Mouse (Mus musculus): ENCODE results near the gene BC030500.

BC030500 gene

DNA sequence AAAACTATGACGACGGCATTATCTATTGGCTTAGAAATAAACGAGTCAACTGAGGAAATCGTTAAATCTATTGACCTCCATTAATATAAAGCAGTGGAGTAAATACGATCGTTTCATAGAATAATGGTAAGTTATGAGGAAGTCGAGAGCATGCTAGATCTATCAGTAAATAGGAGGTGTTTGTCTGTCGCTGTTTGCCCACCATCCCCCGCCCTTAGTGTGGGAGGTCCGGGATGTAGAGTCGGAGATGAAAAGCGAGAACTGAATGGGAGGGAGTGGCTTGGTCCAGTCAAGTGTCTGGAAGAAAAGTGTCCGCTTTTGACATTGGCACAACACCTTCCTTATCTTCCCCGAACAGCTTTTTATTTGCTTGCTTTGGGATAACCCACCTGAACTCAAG, at the start of gene BC030500:
Gene BC030500, plus strand, starts transcription at position 79 of the 400 bp plus-strand sequence.
- DNase-seq (ENCODE audit: low spot score in 2 of 2), result no peak

DNA sequence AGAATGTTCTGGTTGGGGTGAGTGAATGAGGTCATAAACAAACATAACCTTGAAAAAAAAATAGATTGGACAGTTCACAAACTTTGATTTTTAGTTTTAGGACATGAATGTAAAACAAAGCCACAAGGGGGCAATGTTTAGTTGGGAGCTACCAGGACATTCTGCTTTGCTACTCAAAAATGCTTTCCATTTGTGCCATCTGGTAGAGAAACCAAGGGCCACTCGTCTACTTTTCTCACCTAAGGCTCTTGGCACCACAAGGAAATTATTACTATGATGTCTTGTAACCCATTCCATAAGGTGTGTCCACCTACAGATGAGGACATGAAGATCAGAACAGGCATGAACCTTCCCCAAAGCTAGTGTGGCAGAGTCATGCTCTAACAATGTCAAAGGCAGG, 25.1 kb upstream of the BC030500 start:
- no peak for DNase-seq (ENCODE audit: low spot score in 2 of 2)

DNA sequence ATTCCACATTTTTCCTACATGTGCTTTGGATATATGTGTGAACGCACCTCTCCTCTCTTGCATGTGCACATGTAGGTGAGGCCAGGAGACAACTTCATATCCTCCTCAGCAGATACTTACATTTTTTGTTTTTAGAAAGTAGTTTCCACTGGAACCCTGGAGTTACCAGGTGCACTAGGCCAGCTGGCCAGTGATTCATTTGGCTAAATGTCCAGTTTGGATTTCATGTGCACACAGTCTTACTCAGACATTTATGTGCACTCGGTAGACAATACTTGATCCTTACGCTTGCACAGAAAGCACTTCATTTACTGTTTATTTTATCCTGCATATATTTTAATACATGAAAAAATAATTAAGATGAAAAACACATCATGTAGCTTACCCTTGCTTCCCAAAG, 21.0 kb upstream of the BC030500 start:
- no peak for DNase-seq (ENCODE audit: low spot score in 2 of 2)

DNA sequence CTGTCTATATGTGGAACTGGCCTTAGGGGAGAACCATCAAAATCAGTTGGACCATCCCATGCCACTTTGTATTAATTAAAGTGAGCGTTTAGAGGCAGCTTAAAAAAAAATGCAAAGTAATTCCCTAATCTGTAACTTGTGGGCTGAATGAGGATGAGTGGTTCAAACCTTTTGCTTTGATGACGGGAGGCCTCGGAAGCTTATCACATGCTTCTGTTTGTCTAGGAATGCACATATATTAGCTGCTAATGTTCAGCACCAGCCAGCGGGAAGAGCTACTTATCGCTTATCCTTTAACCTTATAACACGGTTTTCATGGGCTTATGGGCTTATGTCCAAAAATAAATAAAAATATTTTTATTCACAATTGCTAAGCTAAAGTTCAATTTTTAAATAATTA, 15.6 kb upstream of the BC030500 start:
- no peak for DNase-seq (ENCODE audit: low spot score in 2 of 2)

DNA sequence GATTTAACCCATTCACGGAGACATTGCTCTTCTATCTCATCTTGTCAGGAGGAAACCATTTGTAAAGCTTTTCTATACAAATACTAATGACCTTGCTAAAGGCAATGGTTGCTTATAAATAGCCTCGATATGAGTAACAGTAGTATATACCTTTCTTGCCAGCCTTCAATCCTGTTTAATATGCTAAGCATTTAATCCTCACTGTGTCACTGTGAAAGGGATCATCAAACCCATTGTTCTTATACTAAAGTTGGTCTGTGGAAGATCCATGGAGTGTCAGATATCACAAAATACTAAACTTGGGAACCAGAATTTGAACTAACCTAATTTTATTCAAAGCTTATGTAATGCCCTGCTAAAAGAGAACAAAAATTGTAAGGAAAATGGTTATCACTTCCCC, 7.1 kb upstream of the BC030500 start:
- DNase-seq (ENCODE audit: low spot score in 2 of 2), result no peak

DNA sequence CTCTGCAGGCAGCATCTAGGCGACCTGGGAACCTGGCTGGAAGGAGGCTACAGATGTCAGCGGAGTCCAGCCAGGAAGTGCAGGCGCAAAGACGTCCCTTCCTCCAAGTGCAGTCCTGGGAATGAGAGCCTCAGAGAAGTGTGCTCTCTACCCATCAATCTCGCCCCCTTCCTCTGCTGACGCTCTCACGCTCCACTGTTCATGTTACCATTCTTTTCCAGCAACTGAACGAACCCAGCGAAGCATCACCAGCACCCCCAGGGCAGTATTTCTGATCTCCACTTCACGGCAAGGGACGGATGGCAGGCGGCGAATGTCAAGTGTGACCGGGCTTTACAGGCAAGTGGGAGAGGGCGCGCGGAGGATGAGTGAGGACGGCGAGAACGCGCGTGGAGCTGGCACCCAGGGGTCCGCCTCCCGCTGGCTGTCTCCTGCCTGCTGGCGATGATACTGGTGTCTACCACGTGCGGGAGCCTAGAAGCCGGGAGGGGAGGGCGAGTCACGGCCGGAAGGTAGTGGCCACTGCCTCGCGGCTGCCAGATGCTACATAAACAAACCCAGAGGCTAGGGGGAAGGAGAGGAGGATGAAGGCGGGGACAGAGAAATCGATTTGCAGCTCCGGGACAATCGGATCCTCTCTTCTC, 763 bp downstream of the BC030500 start, which contains the start of gene Galntl6:
Gene Galntl6, minus strand, starts transcription at position 445 of the 644 bp plus-strand sequence.
- DNase-seq (ENCODE audit: low spot score in 2 of 2), result no peak

DNA sequence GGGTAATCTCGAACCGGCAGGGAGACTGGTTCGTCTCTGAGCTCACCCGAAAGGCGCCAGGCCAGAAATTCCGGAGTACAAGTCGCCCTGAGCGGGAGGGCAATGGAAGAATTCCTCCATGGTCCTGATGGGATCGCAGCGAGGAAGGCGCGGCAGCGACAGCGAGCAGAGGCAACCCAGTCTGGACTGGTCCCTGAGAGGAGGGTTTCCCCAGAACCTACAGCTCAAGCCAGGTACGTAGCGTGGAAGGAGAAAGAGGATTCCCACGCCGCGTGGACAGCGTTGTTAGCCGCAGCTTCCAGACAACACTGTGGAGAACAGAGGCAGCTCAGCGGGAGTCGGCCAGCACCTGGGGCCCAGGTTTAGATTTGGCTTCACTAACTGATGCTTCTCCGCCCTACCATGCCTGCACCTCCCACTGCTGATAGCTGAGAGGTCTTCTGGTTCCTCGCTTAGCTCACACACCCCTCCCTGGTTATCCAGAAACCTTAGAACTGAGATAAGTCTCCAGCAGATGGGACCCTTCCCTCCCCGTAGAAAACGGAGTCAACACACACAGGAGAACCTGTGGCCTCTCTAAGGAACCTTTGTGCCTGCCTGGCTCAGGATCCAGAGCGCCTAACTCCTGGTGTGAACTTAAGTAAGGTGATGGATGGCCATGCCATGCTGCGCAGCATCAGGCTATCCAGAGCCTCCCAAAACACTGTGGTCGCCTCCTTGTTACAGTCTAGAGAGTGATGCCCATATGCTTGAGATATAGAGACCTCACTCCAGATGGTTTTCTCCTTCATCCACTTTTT, 1.5 kb downstream of the BC030500 start:
- no peak for DNase-seq (ENCODE audit: low spot score in 2 of 2)

DNA sequence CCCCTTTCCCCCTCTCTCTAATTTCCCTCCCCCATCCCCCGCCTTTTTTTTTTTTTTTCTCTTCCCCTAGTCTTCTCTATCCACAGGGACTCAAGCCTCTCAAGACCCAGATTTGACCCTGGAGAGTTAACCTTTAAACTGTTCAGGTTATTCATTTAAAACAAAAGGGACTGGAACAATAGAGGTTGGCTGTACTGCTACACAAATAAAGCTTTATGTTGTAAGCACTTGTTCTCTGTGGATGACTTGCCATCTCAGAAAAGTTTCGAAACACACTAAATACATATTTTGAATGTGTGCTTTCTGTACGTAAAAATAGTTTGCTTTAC, 2.0 kb downstream of the BC030500 start:
- no peak for DNase-seq (ENCODE audit: low spot score in 2 of 2)

DNA sequence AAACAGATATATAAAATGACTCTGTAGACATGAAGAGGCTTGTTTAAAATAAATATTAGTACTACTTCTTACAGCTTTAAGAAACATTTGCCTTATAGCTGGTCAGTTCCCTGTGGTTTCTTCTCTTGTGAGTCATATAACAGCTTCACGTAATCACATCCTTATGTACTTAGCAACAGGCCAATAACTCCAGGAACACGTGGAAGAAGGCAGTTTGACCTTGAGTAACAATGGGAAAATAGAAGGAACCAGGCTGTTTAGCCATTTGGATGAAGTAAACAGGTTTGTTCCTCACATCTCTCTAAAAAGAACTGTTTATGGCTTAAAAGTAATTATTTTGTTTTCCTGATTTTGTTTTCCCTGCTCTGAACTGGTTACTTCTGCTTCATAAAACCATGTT, 3.6 kb downstream of the BC030500 start:
- no peak for DNase-seq (ENCODE audit: low spot score in 2 of 2)

DNA sequence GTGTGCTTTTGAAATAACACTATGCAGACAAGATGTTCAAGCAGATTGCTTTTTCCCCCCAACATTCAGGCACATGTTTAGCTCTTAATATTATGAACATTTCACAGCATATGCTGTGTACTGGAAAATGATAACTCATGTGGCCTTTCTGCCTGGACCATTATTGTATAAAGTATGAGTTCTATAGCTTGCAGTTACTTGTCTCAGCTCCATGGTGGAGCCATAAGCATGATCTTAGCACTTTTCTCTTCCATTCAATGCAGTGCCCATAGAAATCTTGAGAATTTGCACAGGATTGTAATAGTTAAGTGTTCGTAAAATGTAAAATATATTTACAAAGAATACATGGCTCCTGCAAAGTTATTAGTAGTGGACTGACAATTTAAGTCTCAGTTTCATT, 19.5 kb downstream of the BC030500 start:
- no peak for DNase-seq (ENCODE audit: low spot score in 2 of 2)

DNA sequence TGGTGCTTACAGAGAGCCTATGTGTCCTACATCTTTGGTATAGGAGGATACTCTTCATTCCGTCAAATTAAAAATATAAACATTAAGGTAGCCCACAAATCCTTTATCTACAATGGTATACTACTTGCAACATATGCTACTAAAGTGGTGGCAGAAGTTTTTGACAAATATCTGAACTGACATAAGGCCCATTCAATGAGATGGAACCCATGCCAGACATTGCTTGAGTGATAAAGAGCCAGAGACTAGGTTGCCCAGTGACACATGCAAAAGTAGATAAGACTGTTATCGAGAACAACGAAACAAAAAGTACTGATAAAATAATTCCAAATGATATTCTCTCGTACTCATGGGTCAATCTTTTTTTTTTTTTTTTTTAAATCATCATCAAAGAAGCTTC, 32.2 kb downstream of the BC030500 start:
- DNase-seq (ENCODE audit: low spot score in 2 of 2), result no peak

DNA sequence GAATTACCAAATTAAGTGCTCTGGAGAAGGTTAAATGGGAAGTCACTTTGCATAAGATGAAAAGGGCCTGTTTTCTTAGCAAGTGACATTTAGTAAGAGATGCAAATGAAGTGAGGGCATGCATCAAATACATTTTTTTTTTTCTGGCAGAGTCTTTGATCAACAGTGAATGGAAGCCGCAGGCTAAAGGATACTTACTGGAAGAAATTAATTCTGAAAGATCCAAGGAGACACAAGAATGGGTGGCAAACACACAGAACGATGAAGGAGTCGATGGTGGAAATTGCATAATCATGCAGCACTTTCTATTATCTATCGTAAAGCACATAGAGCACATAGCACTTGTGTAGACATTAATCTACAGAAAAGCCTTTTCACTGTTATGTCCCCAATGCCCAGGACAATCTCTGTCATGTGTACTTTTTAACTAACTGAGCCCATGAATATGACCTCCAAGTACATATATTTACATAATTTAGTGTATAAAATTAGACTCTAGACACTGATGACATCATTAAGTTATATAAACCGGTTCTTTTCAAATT, 45.7 kb downstream of the BC030500 start:
- no peak for DNase-seq (ENCODE audit: low spot score in 2 of 2)
